25 mouse cellular contexts compared by ENCODE assay signal in the genomic region with DNA sequence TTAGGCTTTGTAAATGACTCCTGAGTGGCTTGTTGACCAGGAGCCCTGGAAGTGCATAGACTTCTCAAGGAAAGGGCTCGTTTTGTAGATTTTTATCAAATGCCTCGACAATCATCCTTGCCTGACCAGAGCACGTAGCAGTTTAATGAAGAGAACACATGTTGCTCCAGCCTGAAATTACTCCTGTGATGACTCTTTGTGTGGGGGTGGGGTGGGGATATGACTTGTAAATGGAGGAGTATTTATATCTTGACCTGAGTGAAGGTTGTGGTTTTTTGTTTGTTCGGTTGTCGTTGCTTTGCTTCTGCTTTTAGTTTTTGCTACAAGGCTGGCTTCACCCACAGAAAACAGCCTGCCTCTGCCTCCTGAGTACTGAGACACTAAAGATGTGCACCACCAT. TPM values are rescaled to one million over a fixed set of nuclear protein-coding genes. Genes with fewer than 3 reads are reported as not detected.
DNase-seq lines count a peak whose midpoint lies in the region; ATAC-seq and TF ChIP-seq lines count a peak whose summit lies in the region.
"Had no signal": no experiment of that assay in that cellular context is flagged by ENCODE, and none has a peak within 500 bp of the region (broad histone marks: within the 10 kb centered on the region; RNA-seq: fewer than 3 reads in every experiment).

No protein-coding gene starts in this region.

- H3K9ac ChIP-seq in kidney, postnatal 0 days (ENCODE audit: low read depth, low read length) = no peak overlapping the region
- no peak overlapping the region for H3K9ac ChIP-seq in MEL (ENCODE audit: control insufficient read depth, low read depth, low read length, poor library complexity, severe bottlenecking)
- H3K9ac ChIP-seq in hindbrain, embryonic 13.5 days = no peak overlapping the region
- H3K9ac ChIP-seq in lung, postnatal 0 days (replicated peaks; ENCODE audit: low read depth) = no peak overlapping the region
- H3K9ac ChIP-seq: hindbrain, embryonic 15.5 days; stomach, embryonic 15.5 days had no signal

- H3K4me1 ChIP-seq in kidney, postnatal 0 days (replicated peaks; ENCODE audit: insufficient read depth, low read length) = no peaks in the 10 kb centered on the region
- peaks cover 3 to 13% of the 10 kb centered on the region in 2 experiments; a peak in 2 of 4 replicates for H3K4me1 ChIP-seq in MEL (ENCODE audit: control insufficient read depth in 1 of 2, insufficient read depth in 2 of 2, low read length in 2 of 2)
- peaks cover under 1% of the 10 kb centered on the region; the same call in 1 of the 2 replicates for H3K4me1 ChIP-seq in hindbrain, embryonic 13.5 days (replicated peaks)
- H3K4me1 ChIP-seq in lung, postnatal 0 days (ENCODE audit: insufficient read depth, low read depth, low read length) = no peaks in the 10 kb centered on the region
- H3K4me1 ChIP-seq: hindbrain, embryonic 15.5 days; limb, embryonic 10.5 days; stomach, embryonic 15.5 days had no signal

- H3K79me2 ChIP-seq in MEL (ENCODE audit: control insufficient read depth, insufficient read depth, low read length, poor library complexity) (no peaks in the 10 kb centered on the region), myocyte (ENCODE audit: control insufficient read depth, insufficient read depth) (no peaks in the 10 kb centered on the region)

- TF ChIP-seq POLR2A in MEL (IDR thresholded peaks at IDR 0.05; ENCODE audit: control insufficient read depth in 1 of 2, insufficient read depth in 1 of 2, low read depth in 1 of 2, low read length in 2 of 2, poor library complexity in 1 of 2) (no peak), myocyte (IDR thresholded peaks at IDR 0.05; ENCODE audit: insufficient read length, low read depth) (no peak)

- no peak for TF ChIP-seq RAD21 in MEL (IDR thresholded peaks at IDR 0.05; ENCODE audit: low read depth, low read length)

- no peak; a peak in 1 of 4 replicates for TF ChIP-seq EP300 in MEL (IDR thresholded peaks at IDR 0.05; ENCODE audit: low read depth in 1 of 2, low read length in 2 of 2)
- no peak for TF ChIP-seq EP300 in lung, postnatal 0 days (IDR thresholded peaks at IDR 0.05)

- DNase-seq in gastrocnemius, adult 2 months = no peak
- no peak for DNase-seq in gastrocnemius, postnatal 25 days
- DNase-seq in kidney, postnatal 0 days (ENCODE audit: low spot score) = no peak
- no peak for DNase-seq in kidney, postnatal 36 days
- DNase-seq in MEL (ENCODE audit: low read depth, low spot score) = peak; percentile 48
- no peak for DNase-seq in lung, postnatal 0 days (ENCODE audit: low spot score)
- DNase-seq: cerebellum, adult 2 months; heart, postnatal 14 days; kidney, postnatal 25 days; lung, adult 2 months; lung, postnatal 4 days; thymus, adult 18-20 months; thymus, postnatal 4 days had no signal

- peak overlapping the region; percentile 74 for H3K27ac ChIP-seq in gastrocnemius, adult 2 months
- H3K27ac ChIP-seq in kidney, postnatal 0 days = 0 out of 2 replicates have a peak overlapping the region, but pooled peaks have one; percentile 43
- peak overlapping the region; percentile 47; the same call in 1 of the 2 replicates for H3K27ac ChIP-seq in MEL (ENCODE audit: control insufficient read depth, low read depth, low read length)
- H3K27ac ChIP-seq in hindbrain, embryonic 13.5 days = no peak overlapping the region
- no peak overlapping the region for H3K27ac ChIP-seq in lung, postnatal 0 days (ENCODE audit: low read length)
- H3K27ac ChIP-seq: forebrain, embryonic 10.5 days; heart, embryonic 10.5 days; hindbrain, embryonic 15.5 days; limb, embryonic 10.5 days; stomach, embryonic 15.5 days had no signal

- H3K27me3 ChIP-seq in kidney, postnatal 0 days (ENCODE audit: insufficient read depth, low read length) = no peaks in the 10 kb centered on the region
- peaks cover 0 to 1% of the 10 kb centered on the region in 2 experiments; a peak in 1 of 4 replicates for H3K27me3 ChIP-seq in MEL (ENCODE audit: control insufficient read depth in 1 of 2, insufficient read depth in 2 of 2, low read length in 2 of 2)
- no peaks in the 10 kb centered on the region for H3K27me3 ChIP-seq in myocyte (ENCODE audit: control insufficient read depth, insufficient read depth, insufficient read length)
- no peaks in the 10 kb centered on the region for H3K27me3 ChIP-seq in hindbrain, embryonic 13.5 days
- no peaks in the 10 kb centered on the region for H3K27me3 ChIP-seq in lung, postnatal 0 days (replicated peaks; ENCODE audit: insufficient read depth, low read length)
- H3K27me3 ChIP-seq: hindbrain, embryonic 15.5 days; stomach, embryonic 15.5 days had no signal

- intact Hi-C loops in gastrocnemius, adult 2 months (cut with DNase I) = no loop called here

- 44% methylated on average over 5 of the region's 5 CpGs for WGBS in kidney, postnatal 0 days
- 91% methylated on average over 5 of the region's 5 CpGs for WGBS in hindbrain, embryonic 13.5 days
- WGBS in lung, postnatal 0 days = 54% methylated on average over 5 of the region's 5 CpGs

- no peak overlapping the region for H3ac ChIP-seq in myocyte (ENCODE audit: control insufficient read depth, insufficient read length)

- no peaks in the 10 kb centered on the region for H3K9me3 ChIP-seq in kidney, postnatal 0 days (replicated peaks; ENCODE audit: low read length)
- H3K9me3 ChIP-seq in MEL (replicated peaks; ENCODE audit: insufficient read depth, low read length) = no peaks in the 10 kb centered on the region
- H3K9me3 ChIP-seq in hindbrain, embryonic 13.5 days = no peaks in the 10 kb centered on the region
- no peaks in the 10 kb centered on the region for H3K9me3 ChIP-seq in lung, postnatal 0 days (ENCODE audit: low read length)
- H3K9me3 ChIP-seq: forebrain, embryonic 10.5 days; heart, embryonic 10.5 days; hindbrain, embryonic 15.5 days; limb, embryonic 10.5 days; stomach, embryonic 15.5 days had no signal

- ATAC-seq in kidney, postnatal 0 days (replicated peaks; ENCODE audit: low FRiP score, low read depth) = no peak; the same call in 1 of the 2 replicates
- ATAC-seq in hindbrain, embryonic 13.5 days (ENCODE audit: low FRiP score) = no peak
- no peak for ATAC-seq in lung, postnatal 0 days
- ATAC-seq: intestine, embryonic 16.5 days had no signal

- no peaks in the 10 kb centered on the region for H3K36me3 ChIP-seq in kidney, postnatal 0 days (ENCODE audit: insufficient read depth, low read length)
- H3K36me3 ChIP-seq in MEL (ENCODE audit: control insufficient read depth in 1 of 2, insufficient read depth in 2 of 2, low read length in 2 of 2) (no peaks in the 10 kb centered on the region; a peak in 2 of 4 replicates), myocyte (ENCODE audit: control insufficient read depth, insufficient read depth) (no peaks in the 10 kb centered on the region)
- no peaks in the 10 kb centered on the region for H3K36me3 ChIP-seq in hindbrain, embryonic 13.5 days
- H3K36me3 ChIP-seq in lung, postnatal 0 days (ENCODE audit: insufficient read depth, low read length) = no peaks in the 10 kb centered on the region
- H3K36me3 ChIP-seq: forebrain, embryonic 10.5 days; heart, embryonic 10.5 days; hindbrain, embryonic 15.5 days; limb, embryonic 10.5 days; stomach, embryonic 15.5 days had no signal

- H3K4me2 ChIP-seq in kidney, postnatal 0 days (ENCODE audit: low read length) = no peak overlapping the region
- peak overlapping the region; percentile 15 for H3K4me2 ChIP-seq in myocyte (ENCODE audit: low read depth)
- H3K4me2 ChIP-seq in hindbrain, embryonic 13.5 days = no peak overlapping the region
- H3K4me2 ChIP-seq in lung, postnatal 0 days (replicated peaks; ENCODE audit: low read depth, low read length) = no peak overlapping the region
- H3K4me2 ChIP-seq: hindbrain, embryonic 15.5 days; midbrain, embryonic 11.5 days; stomach, embryonic 15.5 days had no signal

- no peak overlapping the region for H3K4me3 ChIP-seq in gastrocnemius, adult 2 months
- H3K4me3 ChIP-seq in kidney, postnatal 0 days (replicated peaks; ENCODE audit: low read depth, low read length) = no peak overlapping the region
- H3K4me3 ChIP-seq in MEL (ENCODE audit: control insufficient read depth in 1 of 2, insufficient read depth in 1 of 2, low read depth in 2 of 2, low read length in 2 of 2) = peak overlapping the region in 1 of 2 experiments; percentile 7; a peak in 2 of 4 replicates
- no peak overlapping the region for H3K4me3 ChIP-seq in myocyte
- no peak overlapping the region for H3K4me3 ChIP-seq in hindbrain, embryonic 13.5 days
- H3K4me3 ChIP-seq in lung, postnatal 0 days (ENCODE audit: low read depth, low read length) = no peak overlapping the region
- H3K4me3 ChIP-seq: forebrain, embryonic 10.5 days; heart, embryonic 10.5 days; hindbrain, embryonic 15.5 days; limb, embryonic 10.5 days; stomach, embryonic 15.5 days had no signal

- no peak for TF ChIP-seq CTCF in gastrocnemius, adult 2 months (IDR thresholded peaks at IDR 0.05)
- TF ChIP-seq CTCF in kidney, postnatal 0 days (IDR thresholded peaks at IDR 0.05; ENCODE audit: low read depth) = no peak
- TF ChIP-seq CTCF in MEL (IDR thresholded peaks at IDR 0.05 in 2 of 3, conservative IDR thresholded peaks at IDR 0.05 in 1 of 3; ENCODE audit: control insufficient read depth in 1 of 3, insufficient read depth in 1 of 3, low read depth in 2 of 3, low read length in 3 of 3, poor library complexity in 1 of 3, severe bottlenecking in 1 of 3) = no peak
- no peak for TF ChIP-seq CTCF in lung, postnatal 0 days (IDR thresholded peaks at IDR 0.05)

RNA-seq across cellular contexts. Expression of a gene that starts 25.7 kb away (rescaled TPM):
- not detected for total RNA-seq in gastrocnemius, adult 2 months (2021)
- total RNA-seq in gastrocnemius, postnatal 25 days (2021) = not detected
- 0.08 and 0.11 TPM in 2 replicates for polyA plus RNA-seq in kidney, postnatal 0 days (2015; fragmentation: Nextera tagmentation; extraction: Ambion mirVana)
- total RNA-seq in MEL (2012; rRNA removed) = not detected in 2 replicates
- not detected for polyA plus RNA-seq in MEL (2012; ENCODE audit: insufficient read depth in 1 of 2, insufficient read length in 2 of 2, low read depth in 1 of 2, low replicate concordance in 2 of 2, missing spikeins in 1 of 2)
- polyA plus RNA-seq in myocyte (2012; fragmentation: generic; extraction: Trizol) = 0.10 TPM
- not detected in 2 replicates for polyA plus RNA-seq in hindbrain, embryonic 13.5 days (2015; fragmentation: Nextera tagmentation; extraction: Ambion mirVana)
- polyA plus RNA-seq in lung, postnatal 0 days (2015; fragmentation: Nextera tagmentation; extraction: Ambion mirVana) = 0.14 TPM in 1 of 2 replicates, not detected in the other
- total RNA-seq: gastrocnemius, adult 18-20 months had no signal
- polyA plus RNA-seq: cerebellum, adult 2 months; forebrain, embryonic 10.5 days; hindbrain, embryonic 15.5 days; limb, embryonic 10.5 days; midbrain, embryonic 11.5 days; neural tube, embryonic 11.5 days had no signal

RNA-seq across cellular contexts. Expression of a gene that starts 26.0 kb away (rescaled TPM):
- under 1 TPM in 1 of 2 experiments, not detected in 1; 0.47 TPM for total RNA-seq in gastrocnemius, adult 2 months (2021)
- total RNA-seq in gastrocnemius, postnatal 25 days (2021) = under 1 TPM; 0.46 to 0.49 TPM
- 0.79 and 1.1 TPM in 2 replicates for polyA plus RNA-seq in kidney, postnatal 0 days (2015; fragmentation: Nextera tagmentation; extraction: Ambion mirVana)
- total RNA-seq in MEL (2012; rRNA removed) = 0.65 and 0.85 TPM in 2 replicates
- 1 to 10 TPM in 1 of 2 experiments, not detected in 1; 1.7 TPM for polyA plus RNA-seq in MEL (2012; ENCODE audit: insufficient read depth in 1 of 2, insufficient read length in 2 of 2, low read depth in 1 of 2, low replicate concordance in 2 of 2, missing spikeins in 1 of 2)
- 0.08 TPM for polyA plus RNA-seq in myocyte (2012; fragmentation: generic; extraction: Trizol)
- 0.57 and 0.60 TPM in 2 replicates for polyA plus RNA-seq in hindbrain, embryonic 13.5 days (2015; fragmentation: Nextera tagmentation; extraction: Ambion mirVana)
- polyA plus RNA-seq in lung, postnatal 0 days (2015; fragmentation: Nextera tagmentation; extraction: Ambion mirVana) = 0.80 and 1.2 TPM in 2 replicates
- polyA plus RNA-seq: heart, embryonic 10.5 days; liver, adult 2 months had no signal

RNA-seq across cellular contexts. Expression of a gene that starts 37.5 kb away (rescaled TPM):
- total RNA-seq in gastrocnemius, adult 2 months (2021) = 1 to 10 TPM; 2.9 to 7.8 TPM
- total RNA-seq in gastrocnemius, postnatal 25 days (2021) = 1 to 10 TPM; 1.6 to 1.9 TPM
- not detected in 2 replicates for polyA plus RNA-seq in kidney, postnatal 0 days (2015; fragmentation: Nextera tagmentation; extraction: Ambion mirVana)
- 11.7 and 14.5 TPM in 2 replicates for total RNA-seq in MEL (2012; rRNA removed)
- polyA plus RNA-seq in MEL (2012; ENCODE audit: insufficient read depth in 1 of 2, insufficient read length in 2 of 2, low read depth in 1 of 2, low replicate concordance in 2 of 2, missing spikeins in 1 of 2) (10 to 100 TPM in 1 of 2 experiments, not detected in 1; 45.2 TPM), myocyte (2012; fragmentation: generic; extraction: Trizol) (11.9 TPM)
- not detected in 2 replicates for polyA plus RNA-seq in hindbrain, embryonic 13.5 days (2015; fragmentation: Nextera tagmentation; extraction: Ambion mirVana)
- polyA plus RNA-seq in lung, postnatal 0 days (2015; fragmentation: Nextera tagmentation; extraction: Ambion mirVana) = not detected in 2 replicates
- polyA plus RNA-seq: forebrain, embryonic 10.5 days; heart, embryonic 10.5 days; hindbrain, embryonic 15.5 days; intestine, embryonic 16.5 days; limb, embryonic 10.5 days; midbrain, embryonic 11.5 days; neural tube, embryonic 11.5 days; stomach, embryonic 15.5 days had no signal

RNA-seq across cellular contexts. Expression of a gene that starts 51.0 kb away (rescaled TPM):
- total RNA-seq in gastrocnemius, adult 2 months (2021) = 1 to 10 TPM; 3.6 to 5.9 TPM
- 1 to 10 TPM; 4.4 to 8.7 TPM for total RNA-seq in gastrocnemius, postnatal 25 days (2021)
- 78.5 and 81.0 TPM in 2 replicates for polyA plus RNA-seq in kidney, postnatal 0 days (2015; fragmentation: Nextera tagmentation; extraction: Ambion mirVana)
- 46.7 and 49.7 TPM in 2 replicates for total RNA-seq in MEL (2012; rRNA removed)
- polyA plus RNA-seq in MEL (2012; ENCODE audit: insufficient read depth in 1 of 2, insufficient read length in 2 of 2, low read depth in 1 of 2, low replicate concordance in 2 of 2, missing spikeins in 1 of 2) (100 to 1,000 TPM in 1 of 2 experiments, 10 to 100 TPM in 1; 36.2 to 302 TPM), myocyte (2012; fragmentation: generic; extraction: Trizol) (20.4 TPM)
- polyA plus RNA-seq in hindbrain, embryonic 13.5 days (2015; fragmentation: Nextera tagmentation; extraction: Ambion mirVana) = 24.9 and 27.0 TPM in 2 replicates
- 74.6 and 76.8 TPM in 2 replicates for polyA plus RNA-seq in lung, postnatal 0 days (2015; fragmentation: Nextera tagmentation; extraction: Ambion mirVana)

RNA-seq across cellular contexts. Expression of a gene that starts 51.2 kb away (rescaled TPM):
- 10 to 100 TPM; 16.2 to 16.6 TPM for total RNA-seq in gastrocnemius, adult 2 months (2021)
- 10 to 100 TPM; 12.9 to 14.6 TPM for total RNA-seq in gastrocnemius, postnatal 25 days (2021)
- 49.5 and 52.6 TPM in 2 replicates for polyA plus RNA-seq in kidney, postnatal 0 days (2015; fragmentation: Nextera tagmentation; extraction: Ambion mirVana)
- 10.5 and 12.2 TPM in 2 replicates for total RNA-seq in MEL (2012; rRNA removed)
- polyA plus RNA-seq in MEL (2012; ENCODE audit: insufficient read depth in 1 of 2, insufficient read length in 2 of 2, low read depth in 1 of 2, low replicate concordance in 2 of 2, missing spikeins in 1 of 2) (10 to 100 TPM in 1 of 2 experiments, not detected in 1; 21.6 TPM), myocyte (2012; fragmentation: generic; extraction: Trizol) (71.3 TPM)
- polyA plus RNA-seq in hindbrain, embryonic 13.5 days (2015; fragmentation: Nextera tagmentation; extraction: Ambion mirVana) = 79.0 and 87.9 TPM in 2 replicates
- polyA plus RNA-seq in lung, postnatal 0 days (2015; fragmentation: Nextera tagmentation; extraction: Ambion mirVana) = 52.0 and 52.3 TPM in 2 replicates

Comparison
In these comparisons a context has a peak if more than half of its experiments do, and no peak if none do; other contexts are left out.
1. H3K27ac ChIP-seq: peak in gastrocnemius, adult 2 months (single experiment), kidney, postnatal 0 days (single experiment) and MEL (single experiment); none in hindbrain, embryonic 13.5 days (single experiment) and lung, postnatal 0 days (single experiment).